Mouse (Mus musculus) midbrain, embryonic 15.5 days (tissue): ENCODE data around the gene Zfp710. TPM values are rescaled to one million over a fixed set of nuclear protein-coding genes. Genes with fewer than 3 reads are reported as not detected.

ENCODE experiments used
- ATAC-seq: fragments of 200-750 bp; cut with Nextera tagmentation; replicated peaks from 2 replicates; pipeline ENCODE4 v1.8.0; 2017; ENCODE audit warnings: moderate TSS enrichment
- H3K27ac ChIP-seq: fragments of 300-500 bp; sonication (generic); 2 replicates; pipeline ENCODE4 v1.5.1; 2015; ENCODE audit warnings: mild to moderate bottlenecking, inconsistent platforms
- H3K27me3 ChIP-seq: fragments of 300-500 bp; sonication (generic); replicated peaks from 2 replicates; pipeline ENCODE4 v1.6.1; 2015; ENCODE audit warnings: inconsistent platforms
- H3K36me3 ChIP-seq: fragments of 300-500 bp; sonication (generic); replicated peaks from 2 replicates; pipeline ENCODE4 v1.6.1; 2015; ENCODE audit warnings: inconsistent platforms
- H3K4me1 ChIP-seq: fragments of 300-500 bp; sonication (generic); 2 replicates; pipeline ENCODE4 v1.6.1; 2015; ENCODE audit warnings: inconsistent platforms
- H3K4me2 ChIP-seq: fragments of 300-500 bp; sonication (generic); 2 replicates; pipeline ENCODE4 v1.6.1; 2015; ENCODE audit warnings: inconsistent platforms, mild to moderate bottlenecking, moderate library complexity
- H3K4me3 ChIP-seq: fragments of 300-500 bp; sonication (generic); 2 replicates; pipeline ENCODE4 v1.5.1; 2015; ENCODE audit warnings: mild to moderate bottlenecking, inconsistent platforms
- H3K9ac ChIP-seq: fragments of 300-500 bp; sonication (generic); 2 replicates; pipeline ENCODE4 v1.6.1; 2015; ENCODE audit warnings: mild to moderate bottlenecking, inconsistent platforms
- H3K9me3 ChIP-seq: fragments of 300-500 bp; sonication (generic); 2 replicates; pipeline ENCODE4 v1.6.1; 2016; ENCODE audit warnings: inconsistent platforms
- WGBS: fragments of 180-500 bp; shearing (Covaris S2); methylation state at CpG from one replicate; pipeline ENCODE4 v1.1.7; 2015; ENCODE audit warnings: mixed read lengths; 5-methylcytosine and 5-hydroxymethylcytosine counted together
- polyA plus RNA-seq: library from polyadenylated mRNA; unstranded; fragments of >200 nt; fragmentation: Nextera tagmentation; extraction: Ambion mirVana; gene quantifications from 2 replicates; pipeline ENCODE4 v1.2.1, GENCODE M21; 2015

Gene Zfp710
- polyA plus RNA-seq, 1 experiment from 2014 or later: 18.0 TPM

- Histone ChIP-seq H3K27me3 (no peaks in the 10 kb centered on the region), H3K36me3 (peaks cover 6% of the 10 kb centered on the region; the same call in 1 of the 2 replicates), H3K9ac (no peak overlapping the region), H3K4me1 (peaks cover 33% of the 10 kb centered on the region), H3K4me3 (no peak overlapping the region), H3K9me3 (no peaks in the 10 kb centered on the region), H3K4me2 (no peak overlapping the region), H3K27ac (peak overlapping the region; percentile 55; the same call in 1 of the 2 replicates)
- WGBS: 36% methylated on average over 14 of the region's 14 CpGs
- ATAC-seq: no peak
Observed at GRCm38 (mm10) chr7:80078792-80079301, 54.2 kb downstream of the Zfp710 start.

GRCm38 (mm10) chr7:80081586-80082554 lies 57.3 kb downstream of the Zfp710 start:
- Histone ChIP-seq H3K4me1 (peaks cover 16% of the 10 kb centered on the region), H3K9ac (no peak overlapping the region), H3K4me2 (no peak overlapping the region), H3K27ac (no peak overlapping the region), H3K27me3 (no peaks in the 10 kb centered on the region), H3K4me3 (no peak overlapping the region), H3K9me3 (no peaks in the 10 kb centered on the region), H3K36me3 (peaks cover 8% of the 10 kb centered on the region; the same call in 1 of the 2 replicates)
- 95% methylated on average over 42 of the region's 42 CpGs for WGBS
- no peak for ATAC-seq

GRCm38 (mm10) chr7:80084484-80084931 lies 59.9 kb downstream of the Zfp710 start:
- Histone ChIP-seq H3K27me3 (no peaks in the 10 kb centered on the region), H3K36me3 (peaks cover 17% of the 10 kb centered on the region; the same call in 1 of the 2 replicates), H3K4me3 (no peak overlapping the region), H3K9ac (no peak overlapping the region), H3K27ac (no peak overlapping the region), H3K4me1 (no peaks in the 10 kb centered on the region; the same call in 1 of the 2 replicates), H3K9me3 (no peaks in the 10 kb centered on the region), H3K4me2 (no peak overlapping the region)
- 58% methylated on average over 7 of the region's 7 CpGs for WGBS
- ATAC-seq: 0 out of 2 replicates have a peak, but pooled peaks have one; percentile 27

GRCm38 (mm10) chr7:80085970-80086715 lies 61.5 kb downstream of the Zfp710 start:
- H3K9ac ChIP-seq: no peak overlapping the region
- H3K27ac ChIP-seq: no peak overlapping the region
- no peaks in the 10 kb centered on the region for H3K4me1 ChIP-seq
- no peaks in the 10 kb centered on the region for H3K27me3 ChIP-seq
- H3K36me3 ChIP-seq: peaks cover 16% of the 10 kb centered on the region; the same call in 1 of the 2 replicates
- WGBS: 86% methylated on average over 33 of the region's 33 CpGs
- no peak overlapping the region for H3K4me2 ChIP-seq
- H3K4me3 ChIP-seq: no peak overlapping the region
- no peak; the same call in 1 of the 2 replicates for ATAC-seq
- no peaks in the 10 kb centered on the region for H3K9me3 ChIP-seq

GRCm38 (mm10) chr7:80088191-80088590 lies 63.6 kb downstream of the Zfp710 start:
- Histone ChIP-seq H3K27me3 (no peaks in the 10 kb centered on the region), H3K27ac (no peak overlapping the region), H3K4me1 (peaks cover 6% of the 10 kb centered on the region; the same call in 1 of the 2 replicates), H3K36me3 (peaks cover 15% of the 10 kb centered on the region), H3K4me3 (no peak overlapping the region), H3K9ac (no peak overlapping the region), H3K4me2 (no peak overlapping the region), H3K9me3 (no peaks in the 10 kb centered on the region)
- no peak for ATAC-seq
- 88% methylated on average over 9 of the region's 9 CpGs for WGBS

- Histone ChIP-seq H3K4me3 (no peak overlapping the region), H3K4me1 (peaks cover 6% of the 10 kb centered on the region; the same call in 1 of the 2 replicates), H3K27ac (no peak overlapping the region), H3K9ac (no peak overlapping the region), H3K4me2 (no peak overlapping the region), H3K9me3 (no peaks in the 10 kb centered on the region), H3K36me3 (peaks cover 33% of the 10 kb centered on the region), H3K27me3 (no peaks in the 10 kb centered on the region)
- ATAC-seq: 0 out of 2 replicates have a peak, but pooled peaks have one; percentile 43
- 87% methylated on average over 18 of the region's 18 CpGs for WGBS
Observed at GRCm38 (mm10) chr7:80090191-80091003, 65.8 kb downstream of the Zfp710 start.

- 68% methylated on average over 13 of the region's 13 CpGs for WGBS
- no peaks in the 10 kb centered on the region for H3K27me3 ChIP-seq
- H3K36me3 ChIP-seq: peaks cover 41% of the 10 kb centered on the region
- H3K4me3 ChIP-seq: no peak overlapping the region
- ATAC-seq: no peak
- H3K9ac ChIP-seq: no peak overlapping the region
- no peak overlapping the region for H3K4me2 ChIP-seq
- H3K27ac ChIP-seq: no peak overlapping the region
- H3K9me3 ChIP-seq: no peaks in the 10 kb centered on the region
- peaks cover 6% of the 10 kb centered on the region; the same call in 1 of the 2 replicates for H3K4me1 ChIP-seq
Observed at GRCm38 (mm10) chr7:80091004-80091865, 66.6 kb downstream of the Zfp710 start.

GRCm38 (mm10) chr7:80091866-80092210 lies 67.2 kb downstream of the Zfp710 start:
- Histone ChIP-seq H3K36me3 (peaks cover 40% of the 10 kb centered on the region), H3K27me3 (no peaks in the 10 kb centered on the region), H3K9me3 (no peaks in the 10 kb centered on the region), H3K4me2 (no peak overlapping the region), H3K4me1 (peaks cover 6% of the 10 kb centered on the region; the same call in 1 of the 2 replicates), H3K27ac (no peak overlapping the region), H3K9ac (no peak overlapping the region), H3K4me3 (no peak overlapping the region)
- 81% methylated on average over 4 of the region's 4 CpGs for WGBS
- ATAC-seq: no peak

- Histone ChIP-seq H3K4me1 (peaks cover 6% of the 10 kb centered on the region; the same call in 1 of the 2 replicates), H3K27me3 (no peaks in the 10 kb centered on the region), H3K27ac (0 out of 2 replicates have a peak overlapping the region, but pooled peaks have one; percentile 18), H3K36me3 (peaks cover 37% of the 10 kb centered on the region), H3K4me2 (no peak overlapping the region), H3K9me3 (no peaks in the 10 kb centered on the region), H3K9ac (no peak overlapping the region), H3K4me3 (no peak overlapping the region)
- no peak for ATAC-seq
- 68% methylated on average over 9 of the region's 9 CpGs for WGBS
Observed at GRCm38 (mm10) chr7:80092351-80093046, 67.9 kb downstream of the Zfp710 start.

- no peak overlapping the region for H3K4me2 ChIP-seq
- ATAC-seq: no peak
- no peak overlapping the region for H3K9ac ChIP-seq
- peaks cover 6% of the 10 kb centered on the region; the same call in 1 of the 2 replicates for H3K4me1 ChIP-seq
- no peak overlapping the region for H3K27ac ChIP-seq
- 77% methylated on average over 5 of the region's 5 CpGs for WGBS
- no peak overlapping the region for H3K4me3 ChIP-seq
- H3K9me3 ChIP-seq: no peaks in the 10 kb centered on the region
- peaks cover 52% of the 10 kb centered on the region for H3K36me3 ChIP-seq
- H3K27me3 ChIP-seq: no peaks in the 10 kb centered on the region
Observed at GRCm38 (mm10) chr7:80094481-80094880, 69.9 kb downstream of the Zfp710 start.
